18 mouse cellular contexts compared by ENCODE assay signal in genomic region chr16:20361496-20361895, GRCm38 (mm10). TPM values are rescaled to one million over a fixed set of nuclear protein-coding genes. Genes with fewer than 3 reads are reported as not detected.
DNase-seq lines count a peak whose midpoint lies in the region; ATAC-seq and TF ChIP-seq lines count a peak whose summit lies in the region.
"Not testable (repeated sequence)": the region's sequence is repeated elsewhere in the genome, so short reads cannot be mapped to it uniquely, and the experiment has no call there.
"Had no signal": no experiment of that assay in that cellular context is flagged by ENCODE, and none has a peak within 500 bp of the region (broad histone marks: within the 10 kb centered on the region; RNA-seq: fewer than 3 reads in every experiment).

No protein-coding gene starts in this region.

- not testable (repeated sequence) for H3K79me2 ChIP-seq in MEL (ENCODE audit: control insufficient read depth, insufficient read depth, low read length, poor library complexity)

- peak; percentile 18; the same call in 1 of the 2 replicates for ATAC-seq in heart, embryonic 12.5 days (ENCODE audit: insufficient number of reproducible peaks, low FRiP score)

- peak overlapping the region; percentile 66 for H3K4me3 ChIP-seq in E14TG2a.4 (replicated peaks; ENCODE audit: low read length)
- H3K4me3 ChIP-seq in MEL (ENCODE audit: control insufficient read depth in 1 of 2, insufficient read depth in 1 of 2, low read depth in 2 of 2, low read length in 2 of 2); heart, embryonic 12.5 days: not testable (repeated sequence)

- WGBS in heart, embryonic 12.5 days: 71% methylated on average over 3 of the region's 3 CpGs

- TF ChIP-seq CTCF in E14TG2a.4 (conservative IDR thresholded peaks at IDR 0.05; ENCODE audit: low read length); MEL (IDR thresholded peaks at IDR 0.05 in 2 of 3, conservative IDR thresholded peaks at IDR 0.05 in 1 of 3; ENCODE audit: control insufficient read depth in 1 of 3, insufficient read depth in 1 of 3, low read depth in 2 of 3, low read length in 3 of 3, poor library complexity in 1 of 3, severe bottlenecking in 1 of 3): not testable (repeated sequence)

- H3K4me2 ChIP-seq in heart, embryonic 12.5 days: not testable (repeated sequence)

- not testable (repeated sequence) for H3K27me3 ChIP-seq in E14TG2a.4 (ENCODE audit: insufficient read depth, low read length); MEL (ENCODE audit: control insufficient read depth in 1 of 2, insufficient read depth in 2 of 2, low read length in 2 of 2); heart, embryonic 12.5 days (replicated peaks)

- not testable (repeated sequence) for H3K9me3 ChIP-seq in E14TG2a.4 (ENCODE audit: low read length); MEL (replicated peaks; ENCODE audit: insufficient read depth, low read length); heart, embryonic 12.5 days (replicated peaks)

- H3K9ac ChIP-seq in MEL (ENCODE audit: control insufficient read depth, low read depth, low read length, poor library complexity, severe bottlenecking); heart, embryonic 12.5 days: not testable (repeated sequence)

- H3K27ac ChIP-seq in MEL (ENCODE audit: control insufficient read depth, low read depth, low read length); heart, embryonic 12.5 days (ENCODE audit: poor library complexity, severe bottlenecking): not testable (repeated sequence)

- peaks cover 55% of the 10 kb centered on the region for H3K4me1 ChIP-seq in E14TG2a.4 (replicated peaks; ENCODE audit: low read depth, low read length)
- H3K4me1 ChIP-seq in MEL (ENCODE audit: control insufficient read depth in 1 of 2, insufficient read depth in 2 of 2, low read length in 2 of 2); heart, embryonic 12.5 days (replicated peaks): not testable (repeated sequence)

- not testable (repeated sequence) for TF ChIP-seq EP300 in MEL (IDR thresholded peaks at IDR 0.05; ENCODE audit: low read depth in 1 of 2, low read length in 2 of 2)

- peaks cover 68% of the 10 kb centered on the region for H3K36me3 ChIP-seq in E14TG2a.4 (ENCODE audit: insufficient read depth, low read length)
- not testable (repeated sequence) for H3K36me3 ChIP-seq in MEL (ENCODE audit: control insufficient read depth in 1 of 2, insufficient read depth in 2 of 2, low read length in 2 of 2)
- peaks cover 89% of the 10 kb centered on the region for H3K36me3 ChIP-seq in heart, embryonic 12.5 days

- DNase-seq in ES-CJ7 (ENCODE audit: low read depth, low spot score): peak; percentile 68
- peak; percentile 10 for DNase-seq in MEL (ENCODE audit: low read depth, low spot score)
- peak; percentile 42 for DNase-seq in ZHBTc4 (ENCODE audit: low read depth, low spot score)

- TF ChIP-seq RAD21 in MEL (IDR thresholded peaks at IDR 0.05; ENCODE audit: low read depth, low read length): not testable (repeated sequence)

- not testable (repeated sequence) for TF ChIP-seq POLR2A in MEL (IDR thresholded peaks at IDR 0.05; ENCODE audit: control insufficient read depth in 1 of 2, insufficient read depth in 1 of 2, low read depth in 1 of 2, low read length in 2 of 2, poor library complexity in 1 of 2)

RNA-seq across cellular contexts. Expression of gene Cyp2ab1, which starts 36.3 kb away (rescaled TPM):
- total RNA-seq in MEL (2012; rRNA removed): not detected in 2 replicates
- polyA plus RNA-seq in MEL (2012; ENCODE audit: insufficient read depth in 1 of 2, insufficient read length in 2 of 2, low read depth in 1 of 2, low replicate concordance in 2 of 2, missing spikeins in 1 of 2): not detected
- polyA plus RNA-seq in heart, embryonic 12.5 days (2016; fragmentation: Nextera tagmentation; extraction: Ambion mirVana): not detected in 2 replicates
- total RNA-seq: adrenal gland, postnatal 25 days; CH12.LX; G1E had no signal
- polyA plus RNA-seq: brain, embryonic 14.5 days; CD4-positive, CD25-positive, alpha-beta regulatory T cell, adult 4 months; embryonic facial prominence, embryonic 11.5 days; embryonic facial prominence, embryonic 13.5 days; erythroblast, embryonic 14.5 days; forebrain, embryonic 10.5 days; forebrain, embryonic 12.5 days; forebrain, embryonic 14.5 days; forebrain, embryonic 16.5 days; frontal cortex, adult 2 months; G1E had no signal

RNA-seq across cellular contexts. Expression of gene Parl, which starts 59.3 kb away (rescaled TPM):
- total RNA-seq in MEL (2012; rRNA removed): 65.7 and 79.2 TPM in 2 replicates
- 100 to 1,000 TPM; 126 to 241 TPM for polyA plus RNA-seq in MEL (2012; ENCODE audit: insufficient read depth in 1 of 2, insufficient read length in 2 of 2, low read depth in 1 of 2, low replicate concordance in 2 of 2, missing spikeins in 1 of 2)
- polyA plus RNA-seq in heart, embryonic 12.5 days (2016; fragmentation: Nextera tagmentation; extraction: Ambion mirVana): 74.6 and 75.8 TPM in 2 replicates

Comparison
In these comparisons a context has a peak if more than half of its experiments do, and no peak if none do; other contexts are left out.
1. DNase-seq: peak in every context shown above with its lines; median percentile 68 in ES-CJ7; 42 in ZHBTc4; 10 in MEL.